Mouse (Mus musculus) liver, adult 2 months (tissue): Measurements from ENCODE around the gene C1qb.

ENCODE experiments used
- CTCF ChIP-seq: fragments of 200-500 bp; IDR thresholded peaks from 2 replicates; pipeline ENCODE4 v1.5.1; 2011; ENCODE audit warnings: low read depth, low read length, control low read depth
- POLR2A ChIP-seq: fragments of 200-500 bp; IDR thresholded peaks from 2 replicates; pipeline ENCODE4 v1.6.1; 2011; ENCODE audit warnings: low read length, control low read depth; ENCODE audit not compliant: insufficient read depth; ENCODE audit errors: extremely low read depth

DNA sequence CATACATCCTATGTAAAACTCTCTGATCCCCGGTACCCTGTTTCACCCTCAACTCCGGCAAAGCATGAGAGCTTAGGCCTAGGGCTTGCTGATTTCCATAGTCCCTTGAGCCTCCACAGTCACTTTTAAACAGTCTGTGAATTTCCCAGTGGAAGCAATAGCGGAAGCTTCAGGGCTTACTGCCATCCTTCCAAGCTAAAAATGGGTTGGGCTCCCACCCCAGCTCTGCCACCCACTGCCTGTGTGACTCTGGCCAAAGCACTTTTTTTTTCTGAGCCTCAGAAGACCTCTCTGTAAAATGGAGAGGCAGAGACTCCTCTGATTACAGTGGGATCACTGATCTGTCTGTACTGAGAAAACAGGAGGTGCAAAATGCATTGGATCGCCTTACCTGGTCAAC is 37.4 kb downstream of the C1qb start:
- no peak for TF ChIP-seq CTCF
- TF ChIP-seq POLR2A = no peak
